Mouse (Mus musculus): ENCODE results near the gene Cacna2d3. TPM values are rescaled to one million over a fixed set of nuclear protein-coding genes. Genes with fewer than 3 reads are reported as not detected.

The Cacna2d3 gene
- total RNA-seq, 1 experiment from 2014 or later = 3.5 TPM

DNA sequence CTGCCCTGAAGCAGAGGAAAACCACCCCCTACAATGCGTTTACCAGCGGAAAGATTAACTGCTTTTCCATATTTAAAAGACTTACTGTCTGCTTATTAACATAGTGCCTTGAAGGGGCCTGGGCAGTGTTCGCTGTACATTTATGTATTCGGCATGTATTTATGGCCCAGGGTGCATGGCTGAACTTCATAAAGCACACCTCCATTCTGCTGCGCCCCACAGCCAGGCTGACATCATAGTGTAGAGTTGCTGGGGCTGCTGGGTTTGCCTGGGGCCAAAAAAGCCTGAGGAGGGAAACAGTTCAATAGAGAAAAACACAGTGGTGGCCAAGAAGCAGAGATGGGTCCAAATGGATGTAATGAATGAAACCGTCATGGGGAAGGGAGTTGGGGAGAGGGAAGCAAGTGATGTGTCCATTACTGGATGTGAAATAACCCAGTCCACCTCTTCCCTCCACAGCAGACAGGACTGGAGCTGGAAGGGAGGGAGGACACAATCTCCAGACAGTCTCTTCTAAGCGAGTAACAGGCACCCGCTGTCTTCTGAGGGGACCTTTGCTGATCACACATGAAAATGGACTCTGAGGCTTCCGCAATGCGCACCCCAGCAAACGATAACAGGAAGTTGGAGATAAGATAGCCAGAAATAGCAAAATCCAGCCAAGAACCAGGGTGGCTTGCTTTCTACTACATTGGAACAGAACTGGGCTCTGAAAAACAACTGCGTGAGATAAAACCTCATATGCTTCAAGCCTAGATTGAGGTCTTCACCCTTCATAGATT is 798.3 kb downstream of the Cacna2d3 start:
- DNase-seq = no peak

- no peak for DNase-seq
These were observed 802.8 kb downstream of the Cacna2d3 start for GRCm38 (mm10) chr14:28918871-28919270.

DNA sequence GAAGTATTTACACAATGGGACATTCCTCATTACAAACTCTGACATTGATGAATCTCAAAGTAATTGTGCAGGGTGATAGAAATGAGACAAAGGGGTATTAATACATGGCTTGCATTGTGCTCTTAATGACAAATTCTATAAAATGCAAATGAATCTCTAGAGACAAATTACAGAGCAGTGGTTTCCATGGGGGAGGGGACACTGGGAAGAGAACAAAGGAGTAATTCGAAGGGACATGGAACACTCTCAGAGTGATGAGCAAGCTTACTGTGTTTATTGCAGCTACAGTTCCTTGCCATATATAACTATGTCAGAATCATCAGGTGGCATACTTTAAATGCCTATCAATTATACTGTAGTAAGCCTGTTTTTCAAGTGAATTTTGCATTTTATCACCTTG is 806.7 kb downstream of the Cacna2d3 start:
- DNase-seq = no peak

DNA sequence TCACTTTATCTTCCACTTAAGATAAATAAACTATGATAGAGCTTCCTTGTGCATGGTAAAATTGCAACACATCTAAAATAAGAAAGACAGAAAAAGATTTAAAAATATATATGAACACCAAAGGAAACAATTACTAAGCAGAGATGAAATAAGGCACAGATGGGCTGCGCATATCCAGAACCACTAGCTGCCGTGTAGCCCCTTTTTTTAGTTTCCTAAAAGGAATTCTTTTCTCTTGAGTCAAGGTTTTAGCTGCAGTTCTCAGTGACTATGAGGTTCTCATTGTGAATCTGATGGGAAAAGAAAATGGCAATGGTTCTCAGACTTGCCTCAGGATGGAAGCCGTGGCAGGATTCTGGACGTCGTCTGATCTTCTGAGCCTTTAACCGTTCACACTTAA is 814.0 kb downstream of the Cacna2d3 start:
- DNase-seq = no peak

DNA sequence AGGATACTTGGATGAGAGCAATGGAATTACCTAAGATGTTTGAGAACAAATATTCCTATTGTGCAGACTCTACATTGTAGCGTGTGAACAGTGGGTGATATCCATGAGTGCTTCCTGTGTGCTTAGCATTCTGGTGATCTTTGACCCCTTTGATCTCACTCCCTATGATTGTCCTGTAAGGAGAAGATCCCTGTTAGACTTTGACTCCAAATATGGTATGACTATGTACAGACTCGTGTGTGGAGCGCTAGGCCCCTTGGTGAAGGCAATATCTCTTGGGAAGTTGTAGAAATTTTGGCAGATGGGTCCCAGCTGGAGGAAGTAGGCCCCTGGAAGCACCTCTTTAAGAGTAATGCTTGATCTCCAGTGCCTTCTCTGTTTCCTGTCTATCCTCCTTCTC is 829.1 kb downstream of the Cacna2d3 start:
- DNase-seq = no peak

DNA sequence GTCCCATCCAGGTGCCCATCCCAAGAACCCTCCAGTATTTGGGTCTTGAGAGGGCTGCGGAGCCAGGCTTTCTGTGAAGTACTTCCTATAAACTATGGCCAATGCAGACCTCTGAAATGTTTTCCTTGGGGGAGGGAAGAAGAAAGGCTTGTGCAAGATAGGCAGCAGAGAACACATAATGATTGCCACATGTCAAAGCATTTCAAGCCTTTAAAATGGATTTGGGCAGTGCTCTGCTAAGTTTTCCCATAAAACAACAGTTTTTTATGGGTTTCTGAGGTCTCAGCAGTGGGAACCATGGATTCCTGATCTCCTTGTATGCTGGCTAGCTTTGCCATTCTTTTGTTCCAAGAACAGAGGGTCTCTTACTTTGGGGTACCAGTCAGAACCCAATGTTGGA is 834.3 kb downstream of the Cacna2d3 start:
- DNase-seq = no peak

- no peak for DNase-seq
These were observed 835.0 kb downstream of the Cacna2d3 start for GRCm38 (mm10) chr14:28886661-28887060.

DNA sequence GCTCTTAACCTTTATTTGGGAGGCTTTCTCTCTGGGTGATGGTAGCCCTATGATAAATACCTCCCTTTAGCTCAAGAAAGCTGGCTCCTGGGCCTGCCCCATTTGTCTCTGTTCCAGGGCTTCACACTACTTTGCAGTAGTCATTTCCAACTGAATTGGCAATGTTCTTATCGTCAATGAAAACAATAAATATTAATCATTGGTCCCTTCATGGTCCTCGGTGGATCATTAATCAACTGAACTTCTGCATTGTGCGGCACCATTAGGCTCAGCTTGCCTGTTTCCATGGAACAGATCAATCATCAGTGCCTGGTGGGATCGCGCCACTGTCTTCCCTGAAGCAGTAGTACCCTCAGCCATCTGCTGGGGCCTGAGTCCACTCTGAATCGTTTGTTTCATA is 850.7 kb downstream of the Cacna2d3 start:
- DNase-seq = no peak

DNA sequence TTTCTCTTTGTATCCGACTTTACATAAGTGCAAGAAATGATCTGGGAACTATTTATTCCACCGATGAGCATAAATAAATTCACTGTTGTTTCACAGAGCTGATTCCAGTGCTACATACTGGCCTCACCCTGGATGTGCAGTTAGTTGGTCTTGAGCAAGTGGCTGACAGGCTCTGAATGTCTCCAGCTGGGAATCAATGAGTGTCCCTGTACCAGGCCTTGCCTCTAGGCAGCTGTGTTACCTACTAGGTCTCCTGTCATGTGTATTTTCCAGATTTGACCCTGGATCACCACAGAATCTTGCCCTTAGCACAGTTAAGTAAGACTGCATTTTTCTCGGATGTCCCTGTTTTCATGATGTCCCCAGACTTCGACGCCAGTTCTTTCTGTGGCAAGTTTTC is 851.3 kb downstream of the Cacna2d3 start:
- no peak for DNase-seq

DNA sequence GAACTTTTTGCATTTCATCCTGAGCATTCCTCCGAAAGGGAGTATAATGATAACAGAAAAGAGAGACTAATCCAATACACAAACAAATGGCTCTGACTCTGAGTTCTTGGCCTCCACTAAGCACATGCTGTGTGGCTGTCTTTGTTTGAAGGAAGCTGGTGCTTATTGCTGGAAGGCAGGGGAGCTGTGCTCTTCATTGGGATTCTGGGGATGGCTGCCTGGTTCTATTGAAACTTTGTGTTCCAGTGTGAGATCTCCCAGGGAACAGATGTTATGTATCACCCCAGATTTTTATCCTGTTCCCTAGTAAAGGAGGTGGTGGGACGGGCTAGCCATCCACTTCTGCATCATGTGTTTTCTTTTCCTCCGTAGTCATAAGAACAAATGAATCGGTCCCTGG is 856.7 kb downstream of the Cacna2d3 start:
- DNase-seq = no peak

DNA sequence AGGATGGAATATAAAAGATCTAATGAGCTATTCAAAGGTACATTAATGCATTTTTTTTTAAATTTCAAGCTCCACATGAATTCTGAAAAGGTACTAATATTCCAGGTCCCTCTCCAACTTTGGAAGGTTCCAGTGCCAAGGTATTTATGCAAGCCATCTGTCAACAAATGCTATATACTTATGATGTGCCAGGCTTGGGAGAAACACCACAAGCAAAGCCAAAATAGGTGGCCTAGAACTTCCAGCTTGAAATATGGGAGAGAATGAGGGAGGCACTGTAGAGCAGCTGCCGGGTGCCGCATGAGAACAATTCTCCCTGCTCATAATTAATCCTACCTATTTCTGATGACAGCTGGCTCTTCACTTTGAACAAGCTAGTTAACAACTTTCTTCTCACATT is 860.5 kb downstream of the Cacna2d3 start:
- no peak for DNase-seq

Other genes with a start within 250 kb of the Cacna2d3 start
- gene Selenok, start 246.4 kb upstream of the Cacna2d3 start, total RNA-seq (2021) = 101 and 104 TPM in 2 replicates

Data from adrenal gland, postnatal 14 days (tissue).